Mouse (Mus musculus): Measurements from ENCODE around the gene Saa2.
"Not testable (repeated sequence)": the region's sequence is repeated elsewhere in the genome, so short reads cannot be mapped to it uniquely, and the experiment has no call there.

Gene Saa2

GRCm38 (mm10) chr7:46751490-46751889, at the start of gene Saa2:
TSS of gene Saa2 (plus strand) at chr7:46751790.
- DNase-seq (ENCODE audit: extremely low read depth, low read depth), result no peak

- DNase-seq (ENCODE audit: extremely low read depth, low read depth), result peak; percentile 71
Observed at GRCm38 (mm10) chr7:46710390-46710844, 41.2 kb upstream of the Saa2 start, which contains the start of gene Saal1. TSS of gene Saal1 (minus strand) at chr7:46710680.

- DNase-seq (ENCODE audit: extremely low read depth, low read depth), result no peak
Observed at GRCm38 (mm10) chr7:46712250-46712649, 39.3 kb upstream of the Saa2 start.

- DNase-seq (ENCODE audit: extremely low read depth, low read depth), result no peak
Observed at GRCm38 (mm10) chr7:46714518-46714917, 37.1 kb upstream of the Saa2 start.

- no peak for DNase-seq (ENCODE audit: extremely low read depth, low read depth)
Observed at GRCm38 (mm10) chr7:46715600-46715999, 36.0 kb upstream of the Saa2 start, which contains the start of gene Saa3. TSS of gene Saa3 (minus strand) at chr7:46715700.

GRCm38 (mm10) chr7:46716897-46717296, 34.7 kb upstream of the Saa2 start:
- no peak for DNase-seq (ENCODE audit: extremely low read depth, low read depth)

GRCm38 (mm10) chr7:46718591-46719270, 32.9 kb upstream of the Saa2 start:
- DNase-seq (ENCODE audit: extremely low read depth, low read depth), result no peak

- DNase-seq (ENCODE audit: extremely low read depth, low read depth), result no peak
Observed at GRCm38 (mm10) chr7:46719526-46719925, 32.1 kb upstream of the Saa2 start.

- no peak for DNase-seq (ENCODE audit: extremely low read depth, low read depth)
Observed at GRCm38 (mm10) chr7:46720460-46720859, 31.1 kb upstream of the Saa2 start.

GRCm38 (mm10) chr7:46723354-46723753, 28.2 kb upstream of the Saa2 start:
- DNase-seq (ENCODE audit: extremely low read depth, low read depth), result no peak

- DNase-seq (ENCODE audit: extremely low read depth, low read depth), result no peak
Observed at GRCm38 (mm10) chr7:46723849-46724248, 27.7 kb upstream of the Saa2 start.

GRCm38 (mm10) chr7:46724396-46724795, 27.2 kb upstream of the Saa2 start:
- DNase-seq (ENCODE audit: extremely low read depth, low read depth), result no peak

- no peak for DNase-seq (ENCODE audit: extremely low read depth, low read depth)
Observed at GRCm38 (mm10) chr7:46727584-46727983, 24.0 kb upstream of the Saa2 start.

- no peak for DNase-seq (ENCODE audit: extremely low read depth, low read depth)
Observed at GRCm38 (mm10) chr7:46732458-46732857, 19.1 kb upstream of the Saa2 start, which contains the start of gene Saa4. TSS of gene Saa4 (minus strand) at chr7:46732603.

GRCm38 (mm10) chr7:46734983-46735382, 16.6 kb upstream of the Saa2 start:
- no peak for DNase-seq (ENCODE audit: extremely low read depth, low read depth)

GRCm38 (mm10) chr7:46738561-46739460, 12.8 kb upstream of the Saa2 start:
- DNase-seq (ENCODE audit: extremely low read depth, low read depth), result no peak

- not testable (repeated sequence) for DNase-seq (ENCODE audit: extremely low read depth, low read depth)
Observed at GRCm38 (mm10) chr7:46740041-46740440, 11.5 kb upstream of the Saa2 start.

GRCm38 (mm10) chr7:46742880-46743279, 8.7 kb upstream of the Saa2 start, which contains the start of gene Saa1:
TSS of gene Saa1 (minus strand) at chr7:46742980.
- DNase-seq (ENCODE audit: extremely low read depth, low read depth), result not testable (repeated sequence)

- no peak for DNase-seq (ENCODE audit: extremely low read depth, low read depth)
Observed at GRCm38 (mm10) chr7:46745816-46746215, 5.8 kb upstream of the Saa2 start.

- no peak for DNase-seq (ENCODE audit: extremely low read depth, low read depth)
Observed at GRCm38 (mm10) chr7:46746381-46746780, 5.2 kb upstream of the Saa2 start.

- no peak for DNase-seq (ENCODE audit: extremely low read depth, low read depth)
Observed at GRCm38 (mm10) chr7:46748459-46748858, 3.1 kb upstream of the Saa2 start.

Data from MEL-GATA-1-ER (cell line).